Mouse (Mus musculus) erythroblast, embryonic 14.5 days (primary cell): ENCODE data around the gene Hoxc10.

Source experiments
- GATA1 ChIP-seq: IDR thresholded peaks from 2 replicates; pipeline ENCODE4 v1.6.1; 2012; ENCODE audit warnings: low read length, inconsistent platforms, mixed read lengths
- TAL1 ChIP-seq: IDR thresholded peaks from 3 replicates; pipeline ENCODE4 v1.6.1; 2012; ENCODE audit warnings: low read length, inconsistent platforms, mixed read lengths

GRCm38 (mm10) chr15:102983716-102984115, 17.1 kb downstream of the Hoxc10 start:
- TF ChIP-seq GATA1: no peak
- no peak for TF ChIP-seq TAL1
